Mouse (Mus musculus): ENCODE results near the gene Saa2.

GRCm38 (mm10) chr7:46738561-46739460 lies 12.8 kb upstream of the Saa2 start:
- TF ChIP-seq POLR2A (IDR thresholded peaks at IDR 0.05; ENCODE audit: low read depth, low read length) (no peak), CTCF (conservative IDR thresholded peaks at IDR 0.05; ENCODE audit: insufficient read depth, insufficient read length, low read depth, low read length) (no peak)

All from kidney, adult 2 months (tissue).